Mouse (Mus musculus) cortical plate, adult 2 months (tissue): Measurements from ENCODE around the gene Ppib.

Source experiments
- CTCF ChIP-seq: fragments of 200-500 bp; IDR thresholded peaks from 2 replicates; pipeline ENCODE4 v1.5.1; 2011; ENCODE audit warnings: mild to moderate bottlenecking, control low read depth, low read length; ENCODE audit not compliant: insufficient read depth; ENCODE audit errors: extremely low read depth
- POLR2A ChIP-seq: fragments of 200-500 bp; IDR thresholded peaks from 2 replicates; pipeline ENCODE4 v1.6.1; 2011; ENCODE audit warnings: mild to moderate bottlenecking, low read length, control low read depth; ENCODE audit not compliant: insufficient read depth; ENCODE audit errors: extremely low read depth

GRCm38 (mm10) chr9:66039290-66039689 lies 20.7 kb upstream of the Ppib start:
- TF ChIP-seq CTCF (no peak), POLR2A (no peak)
